Mouse (Mus musculus) Patski (cell line): ENCODE measurements at regions not wholly inside any gene's neighbourhood (a gene's known extent, or its start where the extent isn't known, plus 50 kb on each side); places are given as distances from the start of the nearest gene placed in this dataset.

Experiments
- ATAC-seq: fragments of 100-300 bp; one replicate; pipeline ENCODE4 v1.8.0; 2021
- CTCF ChIA-PET: fragments of 350-600 bp; sonication (Branson Sonifier 250); formaldehyde crosslinking; loops from one replicate; lab custom pipeline; 2022; ENCODE audit warnings: inconsistent platforms; lab: Charles Lee
- POLR2A ChIA-PET: fragments of 350-600 bp; sonication (Branson Sonifier 250); formaldehyde crosslinking; loops from one replicate; lab custom pipeline; 2022; ENCODE audit warnings: antibody characterized with exemption, inconsistent platforms; lab: Charles Lee
- DNase-seq: peaks from one replicate; pipeline ENCODE4 v3.0.0-alpha.2; 2011; ENCODE audit warnings: low read depth, low spot score
- H3K27me3 ChIP-seq: fragments of 371-371 bp; one replicate; pipeline ENCODE4 v1.5.1; 2021
- CTCF ChIP-seq: fragments of 100-300 bp; IDR thresholded peaks from one replicate; pipeline ENCODE4 v1.5.1; 2021
- in situ Hi-C: fragments of 300-500 bp; cut with MboI; formaldehyde crosslinking; loops from 3 replicates; pipeline ENCODE4 v1.11.1; 2018; ENCODE audit warnings: low pct_unique_long_range_greater_than_20kb, mixed read lengths

DNA sequence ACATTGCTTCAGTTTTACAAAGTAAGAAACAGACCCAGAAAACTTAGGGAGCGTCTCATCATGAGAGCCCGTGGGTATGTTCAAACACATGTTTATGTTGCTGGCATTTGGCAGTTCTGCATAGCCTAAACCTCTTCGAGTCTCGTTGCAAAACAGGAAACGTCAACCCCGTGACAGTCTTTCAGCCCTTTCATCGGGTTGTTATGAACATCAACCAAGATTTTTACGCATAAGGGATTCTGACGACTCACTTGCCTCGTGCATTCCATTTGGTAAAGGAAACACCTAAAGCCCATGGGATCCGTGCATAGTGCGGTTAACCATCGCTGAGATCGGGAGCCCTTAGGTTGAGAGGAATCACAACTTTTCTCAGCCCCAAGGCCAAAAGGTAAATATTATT lies 115.7 kb downstream of the Gpam start:
- in situ Hi-C loops: no loop called here
- ATAC-seq: no peak
- DNase-seq: no peak
- POLR2A ChIA-PET: no interaction called here
- no peak for TF ChIP-seq CTCF
- H3K27me3 ChIP-seq: peaks cover 5% of the 10 kb centered on the region
- CTCF ChIA-PET: no interaction called here

DNA sequence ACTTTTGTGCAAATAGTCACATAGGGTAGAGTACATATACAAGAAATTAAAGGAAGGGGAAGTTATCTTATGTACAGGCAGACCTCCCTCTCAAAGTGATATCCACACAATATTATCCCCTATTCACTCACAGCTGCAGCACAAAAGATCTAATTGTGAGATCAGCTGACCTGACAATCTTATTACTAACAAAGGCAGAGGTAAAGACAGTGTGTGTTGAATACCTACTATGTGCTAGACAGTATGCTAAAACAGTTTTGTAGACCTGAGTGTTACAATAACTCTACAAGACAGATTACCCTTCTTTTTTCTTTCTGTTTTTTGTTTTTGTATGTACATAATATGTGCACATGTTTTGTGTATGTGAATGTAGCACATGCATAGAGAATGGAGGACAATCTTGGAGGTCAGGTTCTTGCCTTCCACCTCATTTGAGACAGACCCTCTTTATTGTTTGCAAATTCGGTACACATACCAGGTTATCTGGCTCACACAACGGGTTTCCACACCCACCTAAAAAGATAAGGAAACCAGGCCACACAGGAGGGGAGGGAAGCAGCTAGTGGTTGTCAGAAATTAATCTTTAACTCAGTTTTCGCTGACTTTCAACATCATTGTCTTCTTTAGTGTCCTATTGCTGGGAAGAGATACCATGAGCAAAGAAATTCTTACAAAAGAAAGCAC lies 118.4 kb downstream of the Gpam start:
- ChIA-PET CTCF (interaction anchor here (1.0 to 1.5 kb wide), 2 partner anchors 19 to 30 kb away, joined by 3 read pairs; no protein-coding TSS in a partner anchor), POLR2A (no interaction called here)
- in situ Hi-C loops: no loop called here
- H3K27me3 ChIP-seq: peaks cover 12% of the 10 kb centered on the region
- ATAC-seq (no peak), DNase-seq (no peak)
- no peak for TF ChIP-seq CTCF

DNA sequence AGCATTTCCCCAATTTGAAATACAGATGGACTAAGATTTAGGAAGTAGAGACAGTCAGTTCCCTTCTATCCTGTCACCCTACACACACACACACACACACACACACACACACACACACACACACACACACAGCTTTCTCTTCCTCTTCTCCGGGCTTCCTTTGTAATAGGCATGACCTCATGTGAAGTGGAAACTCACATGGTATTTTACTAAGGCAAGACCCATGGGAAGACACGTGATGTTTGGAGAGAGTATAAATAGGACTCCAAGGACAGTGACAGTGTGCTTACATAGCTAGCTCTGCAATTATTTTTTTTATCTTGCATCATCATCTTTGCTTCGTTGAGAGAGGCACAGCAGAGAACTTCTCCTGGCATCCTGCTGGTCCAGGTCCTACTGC lies 137.1 kb downstream of the Gpam start:
- POLR2A ChIA-PET: interaction anchor here (0.6 kb wide), 1 partner anchor 222 kb away, joined by 4 read pairs; no protein-coding TSS in a partner anchor
- TF ChIP-seq CTCF: no peak
- DNase-seq: no peak
- ATAC-seq: no peak
- CTCF ChIA-PET: interaction anchor here (1.1 to 1.3 kb wide), 2 partner anchors 18 to 41 kb away, joined by 3 read pairs; no protein-coding TSS in a partner anchor
- in situ Hi-C loops: no loop called here
- H3K27me3 ChIP-seq: peaks cover 21% of the 10 kb centered on the region

DNA sequence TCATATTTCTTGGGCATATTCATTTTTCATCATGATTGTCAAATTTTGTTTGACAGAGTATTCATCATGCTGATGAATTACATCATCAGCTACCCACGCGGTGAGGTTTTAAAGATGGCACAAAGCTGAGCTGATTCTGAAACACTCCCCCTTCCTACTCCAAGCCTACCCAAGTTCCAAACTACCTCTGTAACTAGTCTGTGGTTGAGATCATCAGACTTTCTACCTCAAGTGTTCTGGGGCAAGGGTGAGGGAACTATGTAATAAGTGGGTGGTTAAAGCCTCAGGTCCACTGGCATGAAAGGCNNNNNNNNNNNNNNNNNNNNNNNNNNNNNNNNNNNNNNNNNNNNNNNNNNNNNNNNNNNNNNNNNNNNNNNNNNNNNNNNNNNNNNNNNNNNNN lies 142.5 kb downstream of the Gpam start:
- TF ChIP-seq CTCF: no peak
- ATAC-seq (no peak), DNase-seq (no peak)
- H3K27me3 ChIP-seq: no peaks in the 10 kb centered on the region
- in situ Hi-C loops: no loop called here
- POLR2A ChIA-PET: no interaction called here
- CTCF ChIA-PET: no interaction called here

DNA sequence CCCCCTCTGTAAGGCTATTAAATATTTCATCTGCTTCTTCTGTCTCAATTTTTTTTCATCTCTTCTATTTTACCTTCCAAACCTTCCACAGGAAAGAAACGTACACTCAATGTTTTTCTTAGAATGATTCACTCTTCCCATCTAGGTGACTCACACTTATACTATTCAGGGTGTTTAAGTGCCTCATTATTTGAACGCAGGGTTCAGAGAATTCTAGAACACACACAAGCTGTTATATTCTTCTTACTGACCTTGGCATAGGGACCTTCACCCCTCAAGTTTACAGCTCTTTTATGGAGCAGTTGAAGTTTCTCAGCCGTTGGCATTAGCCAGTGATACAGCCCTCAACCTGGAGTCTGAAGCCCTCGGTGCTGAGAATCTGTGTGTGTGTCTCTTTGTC lies 144.2 kb downstream of the Gpam start:
- ATAC-seq: peak; percentile 99

DNA sequence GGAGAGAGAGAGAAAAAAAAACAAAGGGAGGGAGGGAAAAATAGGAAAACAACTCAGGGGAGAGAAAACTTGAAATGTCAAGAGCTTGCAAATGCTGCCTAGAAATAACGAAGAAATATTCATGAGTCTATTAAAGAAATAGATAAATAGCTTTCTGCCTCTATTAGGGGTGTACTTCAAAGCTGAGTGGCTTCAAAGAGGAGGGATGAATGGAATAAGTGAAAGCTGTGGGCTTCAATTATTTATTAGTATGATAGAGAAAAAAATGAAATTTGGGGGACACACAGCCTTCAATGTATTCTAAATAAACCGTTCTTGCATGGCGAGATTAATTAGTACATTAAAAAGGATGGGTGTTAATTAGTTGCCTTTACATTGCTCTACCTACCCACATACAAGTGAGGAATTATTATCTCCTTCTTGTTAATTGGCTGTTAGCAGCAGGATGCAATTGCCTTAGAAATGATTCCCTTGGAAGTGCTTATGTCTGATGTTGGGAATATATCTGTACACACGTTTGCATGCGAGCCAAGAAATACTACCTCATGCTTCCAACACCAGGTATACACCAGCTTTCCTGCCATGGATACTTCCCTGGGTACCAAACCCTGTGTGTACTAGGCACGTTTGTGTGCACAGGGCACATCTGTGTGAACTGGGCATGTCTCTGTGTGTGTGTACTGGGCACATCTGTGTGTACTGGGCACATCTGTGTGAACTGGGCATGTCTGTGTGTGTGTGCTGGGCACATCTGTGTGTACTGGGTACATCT lies 155.4 kb downstream of the Gpam start:
- TF ChIP-seq CTCF: no peak
- ATAC-seq: no peak
- in situ Hi-C loops: no loop called here
- CTCF ChIA-PET: interaction anchor here (1.7 kb wide), 1 partner anchor 11 kb away, joined by 5 read pairs; no protein-coding TSS in a partner anchor
- H3K27me3 ChIP-seq: peaks cover 45% of the 10 kb centered on the region
- POLR2A ChIA-PET: no interaction called here
- no peak for DNase-seq

More for the DNA sequence above, 144.2 kb downstream of the Gpam start:
- peak; percentile 60 for DNase-seq
- ChIA-PET CTCF (interaction anchor here (0.6 to 2.3 kb wide), 3 partner anchors 9 to 20 kb away, joined by 3 to 5 read pairs (median 3); no protein-coding TSS in a partner anchor), POLR2A (no interaction called here)
- no peak for TF ChIP-seq CTCF
- H3K27me3 ChIP-seq: no peaks in the 10 kb centered on the region
- in situ Hi-C loops: no loop called here

DNA sequence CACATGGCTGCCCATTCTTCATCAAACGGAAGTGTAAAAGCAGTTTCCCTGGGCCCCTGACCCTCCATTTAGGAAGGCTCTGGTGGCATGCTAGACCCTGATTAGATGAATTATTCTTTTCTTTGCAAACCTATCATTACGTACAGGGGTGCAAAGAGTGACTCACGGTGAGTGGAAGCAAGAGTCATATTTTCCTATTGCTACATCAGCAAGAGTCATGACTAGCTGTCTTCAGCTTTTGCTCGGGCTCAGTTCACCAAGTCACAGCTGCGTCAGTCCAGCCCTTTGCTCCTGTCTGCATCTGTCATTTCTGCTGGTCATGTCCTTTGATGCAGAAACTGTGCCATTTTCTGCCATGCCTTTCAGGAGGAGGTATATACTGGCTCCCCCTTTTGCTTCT lies 168.7 kb downstream of the Gpam start:
- no peak for ATAC-seq
- no peak for TF ChIP-seq CTCF
- CTCF ChIA-PET: no interaction called here
- peaks cover 44% of the 10 kb centered on the region for H3K27me3 ChIP-seq
- no peak for DNase-seq
- POLR2A ChIA-PET: no interaction called here
- in situ Hi-C loops: no loop called here

DNA sequence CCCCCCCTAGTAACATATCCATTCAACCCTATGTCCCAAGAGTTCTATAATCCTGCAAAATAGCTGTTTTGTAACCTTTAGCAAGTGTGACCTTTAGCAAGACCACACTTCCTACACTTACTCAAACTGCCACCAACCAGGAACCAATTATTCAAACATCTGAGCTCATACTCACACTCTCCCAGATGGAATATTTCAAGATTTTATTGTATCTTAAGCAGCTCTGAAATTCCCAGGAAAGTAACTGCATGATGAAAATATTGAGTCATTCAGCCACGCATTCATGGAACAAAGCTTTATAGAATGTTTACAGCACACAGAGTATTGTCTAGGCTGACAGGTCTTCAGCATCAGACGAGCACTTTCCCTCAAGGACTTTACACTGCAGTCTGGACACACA lies 171.9 kb downstream of the Gpam start:
- peaks cover 32% of the 10 kb centered on the region for H3K27me3 ChIP-seq
- POLR2A ChIA-PET: interaction anchor here (0.7 kb wide), 1 partner anchor 1339 kb away, joined by 3 read pairs; no protein-coding TSS in a partner anchor
- in situ Hi-C loops: no loop called here
- no peak for DNase-seq
- TF ChIP-seq CTCF: no peak
- ATAC-seq: no peak
- CTCF ChIA-PET: no interaction called here

DNA sequence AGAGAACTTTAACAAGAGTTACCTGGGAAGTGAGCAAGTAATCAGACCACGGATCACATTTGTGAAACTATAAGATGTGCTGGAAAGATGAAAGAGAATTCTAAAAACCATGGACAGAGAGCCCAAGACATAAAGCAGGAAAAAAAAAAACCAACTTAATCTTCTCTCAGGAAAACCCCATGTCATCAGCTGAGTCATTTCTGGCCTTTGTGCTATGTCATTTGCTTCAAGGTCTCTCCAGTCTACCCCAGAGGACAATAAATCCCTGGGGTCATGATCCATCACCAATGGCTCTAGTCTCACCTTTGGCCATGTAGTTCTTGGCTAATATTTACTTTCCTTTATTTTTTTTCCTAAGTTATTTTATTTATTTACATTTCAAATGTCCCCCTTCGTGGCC lies 174.5 kb downstream of the Gpam start:
- no peak for ATAC-seq
- DNase-seq: no peak
- H3K27me3 ChIP-seq: peaks cover 35% of the 10 kb centered on the region
- in situ Hi-C loops: no loop called here
- POLR2A ChIA-PET: no interaction called here
- CTCF ChIA-PET: no interaction called here
- no peak for TF ChIP-seq CTCF

DNA sequence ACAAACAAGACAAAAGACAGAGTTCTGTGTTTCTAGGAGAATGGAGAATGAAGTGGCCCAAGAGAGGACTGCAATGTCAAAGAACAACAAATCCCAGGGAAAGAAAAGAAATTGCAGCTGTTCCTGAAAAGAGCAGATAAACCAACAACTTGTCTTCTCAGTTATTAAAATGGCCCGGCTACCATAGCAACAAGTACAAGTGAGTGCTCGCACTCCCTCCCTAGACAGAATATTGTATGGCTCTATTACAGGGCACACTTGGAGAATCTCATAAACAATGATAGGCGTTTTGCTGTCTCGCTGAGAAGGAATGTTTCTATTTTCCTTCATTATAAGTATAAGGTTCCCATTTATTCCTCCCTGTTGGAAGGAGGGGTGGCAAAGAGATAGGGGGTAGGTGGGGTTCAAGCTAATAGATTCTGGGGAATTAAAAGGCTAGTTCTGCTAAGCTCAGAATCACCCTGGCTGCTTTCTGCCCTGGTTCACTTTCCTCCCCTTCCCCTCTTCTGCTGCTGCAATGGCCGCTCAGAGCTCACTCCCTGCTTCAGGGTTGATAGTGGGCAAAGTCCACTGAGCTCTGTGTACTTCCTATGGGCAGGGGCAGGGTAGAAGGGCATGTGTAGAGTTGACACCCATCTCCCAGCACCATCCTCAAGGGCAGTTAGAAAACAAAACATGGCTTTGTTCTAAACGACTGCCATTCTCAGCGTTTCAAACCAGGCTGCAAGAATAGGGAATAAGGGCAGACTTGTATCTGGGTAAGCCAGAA lies 178.5 kb downstream of the Gpam start:
- TF ChIP-seq CTCF: no peak
- in situ Hi-C loops: no loop called here
- no peak for DNase-seq
- CTCF ChIA-PET: interaction anchor here (1.2 to 1.7 kb wide), 3 partner anchors 12 to 112 kb away, joined by 3 to 4 read pairs (median 3); no protein-coding TSS in a partner anchor
- POLR2A ChIA-PET: no interaction called here
- H3K27me3 ChIP-seq: peaks cover 42% of the 10 kb centered on the region
- no peak for ATAC-seq
